Mouse (Mus musculus) liver, adult 2 months (tissue): ENCODE measurements around the gene Nlrx1. TPM values are rescaled to one million over a fixed set of nuclear protein-coding genes. Genes with fewer than 3 reads are reported as not detected.
A peak's percentile ranks its signal among the peaks of the same experiment; 100 is the strongest.

Experiments
- DNase-seq: peaks from one replicate; pipeline ENCODE4 v3.0.0-alpha.2; 2011; ENCODE audit warnings: low read depth, low spot score; ENCODE audit errors: extremely low read depth
- H3K27ac ChIP-seq: fragments of 200-500 bp; replicated peaks from 2 replicates; pipeline ENCODE4 v1.5.1; 2012; ENCODE audit warnings: low read depth, mild to moderate bottlenecking, control low read depth, inconsistent platforms, low read length; ENCODE audit not compliant: insufficient read depth
- H3K27me3 ChIP-seq: fragments of 200-500 bp; 2 replicates; pipeline ENCODE4 v1.6.1; 2012; ENCODE audit warnings: mild to moderate bottlenecking, moderate library complexity, low read length, inconsistent platforms; ENCODE audit not compliant: control insufficient read depth, insufficient read depth
- H3K36me3 ChIP-seq: fragments of 200-500 bp; 2 replicates; pipeline ENCODE4 v1.6.1; 2012; ENCODE audit warnings: low read length, inconsistent platforms; ENCODE audit not compliant: control insufficient read depth, insufficient read depth
- H3K4me1 ChIP-seq: fragments of 200-500 bp; 2 replicates; pipeline ENCODE4 v1.6.1; 2011; ENCODE audit warnings: low read length; ENCODE audit not compliant: control insufficient read depth, insufficient read depth
- H3K4me3 ChIP-seq: fragments of 200-500 bp; 2 replicates; pipeline ENCODE4 v1.5.1; 2011; ENCODE audit warnings: low read depth, mild to moderate bottlenecking, control low read depth, low read length, moderate library complexity; ENCODE audit not compliant: insufficient read depth
- H3K79me2 ChIP-seq: fragments of 200-500 bp; 2 replicates; pipeline ENCODE4 v1.6.1; 2012; ENCODE audit warnings: inconsistent platforms, mild to moderate bottlenecking, low read length, moderate library complexity; ENCODE audit not compliant: control insufficient read depth, insufficient read depth
- H3K9ac ChIP-seq: fragments of 200-500 bp; 2 replicates; pipeline ENCODE4 v1.6.1; 2012; ENCODE audit warnings: low read depth, mild to moderate bottlenecking, control low read depth, inconsistent platforms, low read length
- CTCF ChIP-seq: fragments of 200-500 bp; IDR thresholded peaks from 2 replicates; pipeline ENCODE4 v1.5.1; 2011; ENCODE audit warnings: low read depth, low read length, control low read depth
- POLR2A ChIP-seq: fragments of 200-500 bp; IDR thresholded peaks from 2 replicates; pipeline ENCODE4 v1.6.1; 2011; ENCODE audit warnings: low read length, control low read depth; ENCODE audit not compliant: insufficient read depth; ENCODE audit errors: extremely low read depth
- WGBS: fragments of 180-500 bp; shearing (Covaris S2); methylation state at CpG from one replicate; pipeline ENCODE4 v1.1.7; 2018; 5-methylcytosine and 5-hydroxymethylcytosine counted together
- polyA plus RNA-seq: library from polyadenylated mRNA; depleted of rRNA; stranded (reverse); fragments of >200 nt; gene quantifications from 2 replicates; pipeline ENCODE4 v1.2.3, GENCODE M21; 2012
- total RNA-seq: library from RNA; depleted of rRNA; stranded (reverse); fragments of >200 nt; gene quantifications from 2 replicates; pipeline ENCODE4 v1.2.3, GENCODE M21; 2014

The Nlrx1 gene
- total and polyA plus RNA-seq, 2 experiments, result 3.5 to 10.0 TPM

- Histone ChIP-seq H3K36me3 (no peaks in the 10 kb centered on the region), H3K79me2 (no peaks in the 10 kb centered on the region), H3K27ac (peak overlapping the region; percentile 58), H3K4me1 (peaks cover 8% of the 10 kb centered on the region), H3K9ac (peak overlapping the region; percentile 92), H3K4me3 (peak overlapping the region; percentile 63), H3K27me3 (no peaks in the 10 kb centered on the region)
- WGBS, result 6% methylated on average over 28 of the region's 28 CpGs
- peak; percentile 79 for DNase-seq
- TF ChIP-seq POLR2A (peak; percentile 57; the same call in 1 of the 2 replicates), CTCF (peak; percentile 84)
Measured at GRCm38 (mm10) chr9:44268027-44268360, 405 bp downstream of the Nlrx1 start.

DNA sequence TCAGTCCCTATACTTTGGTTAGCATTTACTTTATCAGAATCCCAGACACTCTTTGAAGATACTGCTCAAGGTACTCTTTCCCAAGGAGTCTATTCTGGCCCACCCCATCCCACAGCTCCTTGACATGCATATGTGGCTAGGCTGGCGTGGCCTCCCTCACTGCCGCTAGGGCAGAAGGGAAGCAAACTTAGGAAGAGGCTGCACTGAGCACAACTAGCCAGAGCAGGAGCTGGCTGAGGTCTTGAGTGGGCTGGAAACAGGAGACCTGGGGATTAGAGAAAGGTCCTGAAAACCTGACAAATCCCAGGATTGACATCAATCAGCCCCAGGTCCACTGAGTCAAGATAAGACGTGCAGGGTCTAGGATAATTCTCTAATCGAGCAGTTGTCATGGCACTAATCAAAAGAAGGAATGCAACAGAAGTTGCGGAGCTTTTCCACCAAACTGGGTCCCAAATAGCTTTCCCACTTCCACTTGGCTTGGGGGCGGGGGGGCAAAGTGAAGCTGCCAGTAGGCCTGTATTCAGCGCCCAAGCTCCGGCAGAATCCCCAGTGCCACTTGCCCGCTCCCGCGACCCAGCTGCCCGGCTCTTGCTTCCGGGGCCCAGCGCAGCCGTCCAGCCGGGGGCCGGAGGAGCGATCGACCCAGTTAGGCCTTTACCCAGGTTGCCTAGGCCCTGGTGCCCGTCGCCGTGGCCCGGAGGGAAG, 926 bp downstream of the Nlrx1 start:
- Histone ChIP-seq H3K4me1 (peaks cover 8% of the 10 kb centered on the region), H3K79me2 (no peaks in the 10 kb centered on the region), H3K27ac (peak overlapping the region; percentile 58), H3K36me3 (no peaks in the 10 kb centered on the region), H3K9ac (peak overlapping the region; percentile 92), H3K27me3 (no peaks in the 10 kb centered on the region), H3K4me3 (peak overlapping the region; percentile 63)
- DNase-seq, result peak; percentile 26
- WGBS, result 9% methylated on average over 23 of the region's 23 CpGs
- TF ChIP-seq CTCF (peak; percentile 38; the same call in 1 of the 2 replicates), POLR2A (no peak; the same call in 1 of the 2 replicates)

GRCm38 (mm10) chr9:44266478-44267226, 1.7 kb downstream of the Nlrx1 start:
- Histone ChIP-seq H3K79me2 (no peaks in the 10 kb centered on the region), H3K27ac (no peak overlapping the region), H3K4me1 (peaks cover 8% of the 10 kb centered on the region), H3K4me3 (no peak overlapping the region), H3K27me3 (no peaks in the 10 kb centered on the region), H3K9ac (no peak overlapping the region; the same call in 1 of the 2 replicates), H3K36me3 (no peaks in the 10 kb centered on the region)
- TF ChIP-seq POLR2A, result no peak
- TF ChIP-seq CTCF, result no peak
- 83% methylated on average over 8 of the region's 8 CpGs for WGBS
- no peak for DNase-seq

DNA sequence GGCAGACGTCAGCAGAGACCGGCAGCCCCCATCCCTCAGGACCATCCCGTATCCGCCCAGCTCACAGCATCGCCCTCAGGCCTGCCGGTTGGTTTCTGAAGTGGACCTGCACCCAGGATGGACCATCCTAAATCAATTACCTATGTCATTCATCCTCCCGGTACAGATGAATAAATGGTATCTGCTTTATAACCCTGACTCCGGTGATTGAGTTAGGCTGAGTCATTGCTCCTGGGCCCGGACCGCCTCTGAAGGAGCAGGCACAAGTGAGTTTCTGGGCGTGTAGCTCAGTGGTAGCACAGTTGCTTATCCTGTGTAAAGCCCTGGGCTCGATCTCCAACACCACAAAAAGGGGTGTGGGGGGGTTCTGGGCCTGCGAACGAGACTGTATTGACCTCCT, 7.0 kb downstream of the Nlrx1 start:
- no peaks in the 10 kb centered on the region for H3K36me3 ChIP-seq
- no peak overlapping the region for H3K27ac ChIP-seq
- no peak overlapping the region for H3K9ac ChIP-seq
- WGBS, result 93% methylated on average over 14 of the region's 14 CpGs
- DNase-seq, result no peak
- no peak overlapping the region for H3K4me3 ChIP-seq
- no peak for TF ChIP-seq CTCF
- no peak for TF ChIP-seq POLR2A
- H3K79me2 ChIP-seq, result no peaks in the 10 kb centered on the region
- H3K4me1 ChIP-seq, result no peaks in the 10 kb centered on the region
- no peaks in the 10 kb centered on the region for H3K27me3 ChIP-seq

DNA sequence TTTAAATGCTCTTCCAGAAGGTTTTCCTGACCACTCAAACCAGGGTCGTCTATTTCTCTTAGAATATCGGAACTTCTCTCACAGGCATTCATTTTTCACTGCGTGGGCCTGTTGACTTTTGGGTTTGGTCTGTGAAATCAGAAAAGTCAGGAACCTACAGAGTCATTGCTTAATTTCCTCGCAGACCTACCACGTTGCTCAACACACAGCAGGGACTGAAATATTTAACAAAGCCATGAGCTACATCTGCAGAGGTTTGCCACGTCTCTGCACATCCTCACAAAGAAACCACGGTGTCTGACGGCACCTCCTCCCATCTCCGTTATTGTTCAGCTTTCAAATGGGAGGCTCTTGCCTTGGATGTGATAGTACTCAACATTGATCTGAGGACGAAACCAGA, 9.4 kb downstream of the Nlrx1 start:
- TF ChIP-seq CTCF (no peak), POLR2A (no peak)
- H3K4me1 ChIP-seq, result no peaks in the 10 kb centered on the region
- no peak overlapping the region for H3K27ac ChIP-seq

More for the DNA sequence above, 9.4 kb downstream of the Nlrx1 start:
- Histone ChIP-seq H3K79me2 (no peaks in the 10 kb centered on the region), H3K9ac (no peak overlapping the region), H3K36me3 (no peaks in the 10 kb centered on the region), H3K27me3 (no peaks in the 10 kb centered on the region), H3K4me3 (no peak overlapping the region)
- 54% methylated on average over 10 of the region's 10 CpGs for WGBS
- no peak for DNase-seq
